Mouse (Mus musculus) R1 (cell line): Measurements from ENCODE around the gene Gm42688.
A peak's percentile ranks its signal among the peaks of the same experiment; 100 is the strongest.

Source experiments
- DNase-seq: peaks from one replicate; pipeline ENCODE4 v3.0.0-alpha.2; 2018; ENCODE audit warnings: low read depth, low spot score

Gm42688 gene

DNA sequence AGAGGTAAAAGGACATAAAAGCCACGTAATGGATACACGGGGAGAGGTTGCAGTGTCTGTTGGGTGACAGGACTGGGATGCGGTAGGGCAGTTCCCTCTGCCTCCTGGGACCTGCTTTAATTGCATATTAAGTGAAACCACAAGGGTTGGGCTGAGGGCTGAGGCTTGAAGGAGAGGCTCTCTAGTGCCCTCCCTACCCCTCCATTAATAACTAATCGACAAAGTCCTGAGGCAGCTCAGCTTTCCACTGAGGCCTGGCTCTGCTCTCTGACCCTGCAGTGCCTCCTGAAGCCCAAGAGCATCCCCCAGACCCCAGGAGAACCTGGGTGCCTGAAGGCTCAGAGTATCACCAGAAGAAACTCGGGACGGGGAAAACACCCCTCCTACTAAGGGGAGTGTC is 16.9 kb upstream of the Gm42688 start:
- DNase-seq: no peak

DNA sequence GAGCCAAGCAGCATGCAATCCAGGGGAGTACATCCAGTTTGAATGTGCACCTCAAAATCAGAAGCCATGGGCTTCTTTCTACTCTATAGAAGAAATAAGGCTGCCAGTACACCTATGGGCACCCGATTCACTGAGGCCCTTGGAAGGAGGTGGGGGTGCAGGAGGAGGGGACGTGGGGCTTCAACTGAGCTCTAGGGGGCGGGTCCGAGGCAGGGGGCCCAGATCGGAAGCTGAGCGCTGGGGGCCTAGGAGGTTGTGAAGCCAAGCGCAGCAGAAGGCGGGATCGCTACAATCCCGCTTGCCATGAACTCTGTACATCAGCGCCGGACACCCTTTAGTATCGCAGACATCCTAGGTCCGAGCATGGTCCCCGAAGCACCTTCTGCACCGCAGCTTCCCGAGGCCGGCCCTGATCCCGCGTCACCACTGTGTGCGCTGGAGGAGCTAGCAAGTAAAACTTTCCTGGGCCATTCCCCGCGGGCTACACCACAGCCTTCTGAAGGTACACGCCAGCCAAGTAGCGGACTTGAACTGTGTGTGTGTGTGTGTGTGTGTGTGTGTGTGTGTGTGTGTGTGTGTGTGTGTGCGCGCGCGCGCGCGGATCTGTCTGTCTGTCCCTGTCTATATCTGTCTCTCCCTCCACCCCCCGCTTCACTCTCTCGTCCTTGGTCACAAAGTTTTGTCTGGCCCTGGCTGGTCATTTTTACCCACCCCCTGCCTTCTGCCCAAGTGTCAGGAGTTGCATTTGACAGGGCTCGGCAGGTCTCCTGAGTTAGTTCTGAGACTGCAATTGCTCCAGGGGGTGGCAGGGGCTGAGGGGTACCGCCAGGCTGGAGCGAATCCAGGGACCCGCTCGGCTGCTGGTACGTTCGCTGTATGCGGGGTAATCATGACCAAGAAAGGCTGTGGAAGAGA is 15.0 kb upstream of the Gm42688 start, which contains the start of gene Lbx2:
Gene Lbx2 (plus strand): TSS at position 247 of the 915 bp plus-strand sequence.
- DNase-seq: peak; percentile 31

DNA sequence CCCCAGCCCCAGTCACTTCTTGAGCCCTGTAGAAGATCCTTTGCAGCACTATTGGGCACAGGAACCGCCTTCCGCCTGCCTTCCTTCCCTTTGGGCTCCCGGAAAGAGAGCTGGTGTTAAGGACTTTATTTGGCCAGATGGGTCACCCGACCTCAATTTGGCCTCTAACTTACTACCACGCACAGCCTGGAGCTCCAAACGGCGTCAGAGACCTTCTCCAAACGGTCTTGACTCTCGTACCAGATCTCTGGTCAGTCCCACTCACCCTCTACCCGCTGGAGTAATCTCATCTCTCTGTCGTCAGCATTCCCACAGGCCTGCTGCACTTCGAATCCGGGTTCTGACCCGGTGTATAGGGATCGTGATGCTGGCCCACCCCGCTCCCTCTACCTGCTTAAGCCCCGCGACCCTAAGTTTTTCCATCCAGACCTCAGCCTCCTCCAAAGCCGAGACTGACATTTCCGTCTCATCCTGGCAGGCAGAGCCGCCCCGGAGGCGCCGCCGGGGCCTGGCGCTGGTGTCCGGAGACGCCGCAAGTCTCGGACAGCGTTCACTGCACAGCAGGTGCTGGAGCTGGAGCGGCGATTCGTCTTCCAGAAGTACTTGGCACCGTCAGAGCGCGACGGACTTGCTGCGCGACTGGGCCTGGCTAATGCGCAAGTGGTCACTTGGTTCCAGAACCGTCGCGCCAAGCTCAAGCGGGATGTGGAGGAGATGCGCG is 14.1 kb upstream of the Gm42688 start:
- peak; percentile 27 for DNase-seq

DNA sequence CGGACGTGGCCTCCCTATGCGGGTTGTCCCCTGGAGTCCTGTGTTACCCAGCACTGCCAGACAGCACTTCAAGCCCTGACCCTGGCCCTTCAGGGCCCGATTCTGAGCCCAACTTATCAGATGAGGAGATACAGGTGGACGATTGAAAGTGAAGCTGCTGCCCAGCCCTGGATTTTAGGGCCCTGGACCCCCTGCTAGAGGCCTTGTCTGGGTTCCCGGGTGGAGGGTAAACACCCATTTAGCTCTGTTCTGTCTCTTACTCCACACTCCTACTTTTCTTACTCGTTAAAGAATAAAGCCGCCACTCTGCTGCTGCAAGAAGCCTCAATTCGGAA is 13.5 kb upstream of the Gm42688 start:
- no peak for DNase-seq

DNA sequence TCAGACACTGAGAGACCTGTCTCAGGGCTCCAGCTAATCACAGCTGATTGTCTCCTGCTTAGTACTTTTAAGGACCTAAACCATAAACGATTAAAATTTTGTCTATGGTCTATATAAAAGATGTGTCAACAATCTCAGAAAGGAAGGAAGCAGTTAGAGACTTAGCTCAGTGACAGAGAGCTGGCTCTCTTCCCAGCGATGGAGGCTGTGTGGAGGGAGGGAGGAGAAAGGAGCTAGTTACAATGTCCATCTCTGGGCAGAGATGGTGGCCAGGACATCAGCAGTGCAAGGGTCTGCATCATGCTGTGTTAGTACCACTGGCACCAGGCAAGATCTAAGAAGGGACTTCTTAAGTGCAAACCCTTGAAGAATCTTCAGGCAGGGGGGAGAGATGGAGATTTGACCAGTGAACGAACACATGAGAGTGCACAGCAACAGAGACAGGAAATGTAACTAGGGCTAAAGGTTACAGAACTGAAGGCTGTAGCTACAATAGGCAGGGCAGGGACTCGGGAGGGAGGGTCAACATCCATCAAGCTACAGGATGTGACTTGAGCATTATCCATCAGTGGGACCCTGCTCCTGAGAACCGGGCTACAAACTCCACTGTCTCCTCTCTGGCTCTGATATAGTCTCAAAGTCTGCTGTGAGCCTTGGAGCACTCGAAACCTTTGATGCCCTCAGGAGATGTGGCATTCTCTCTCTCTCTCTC is 8.8 kb upstream of the Gm42688 start:
- no peak for DNase-seq

DNA sequence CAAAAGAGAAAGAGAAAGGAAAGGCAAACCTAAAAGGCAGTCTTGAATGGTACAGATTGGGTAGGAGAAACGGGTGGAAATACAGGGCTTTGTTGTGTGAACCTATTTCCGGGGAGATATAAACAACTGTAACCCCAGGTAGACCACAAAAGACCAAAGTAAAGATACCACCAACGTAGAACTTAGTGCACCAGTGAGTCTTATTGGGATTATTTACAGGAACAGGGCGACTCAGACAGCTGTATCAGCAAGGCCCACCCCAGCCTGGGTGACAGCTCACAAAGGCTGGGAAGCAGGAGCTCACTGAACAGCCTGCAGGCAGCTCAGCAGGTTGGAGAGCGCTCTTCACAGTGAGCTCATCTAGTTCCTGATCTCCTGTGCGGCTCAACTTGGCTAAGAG is 5.4 kb upstream of the Gm42688 start:
- DNase-seq: no peak

DNA sequence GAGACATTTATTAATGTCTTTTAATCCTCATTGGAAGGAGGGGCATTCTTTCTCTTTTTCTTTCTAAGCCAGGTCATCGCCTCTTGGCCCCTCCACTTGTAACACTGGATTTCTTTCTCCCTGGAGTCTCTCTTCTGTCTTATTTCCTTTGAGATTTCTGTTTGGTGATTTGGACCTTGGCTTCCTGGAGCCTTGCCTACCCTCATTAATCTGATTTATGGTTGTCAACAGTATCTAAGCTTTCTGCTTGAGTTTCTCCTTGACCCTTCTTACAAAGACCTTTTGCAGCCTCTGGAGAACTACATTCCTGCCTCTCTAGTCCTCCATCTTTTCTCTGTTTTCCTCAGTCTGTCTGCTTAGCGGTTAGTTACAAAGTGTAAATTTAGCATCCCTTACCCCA is 3.0 kb upstream of the Gm42688 start:
- no peak for DNase-seq

DNA sequence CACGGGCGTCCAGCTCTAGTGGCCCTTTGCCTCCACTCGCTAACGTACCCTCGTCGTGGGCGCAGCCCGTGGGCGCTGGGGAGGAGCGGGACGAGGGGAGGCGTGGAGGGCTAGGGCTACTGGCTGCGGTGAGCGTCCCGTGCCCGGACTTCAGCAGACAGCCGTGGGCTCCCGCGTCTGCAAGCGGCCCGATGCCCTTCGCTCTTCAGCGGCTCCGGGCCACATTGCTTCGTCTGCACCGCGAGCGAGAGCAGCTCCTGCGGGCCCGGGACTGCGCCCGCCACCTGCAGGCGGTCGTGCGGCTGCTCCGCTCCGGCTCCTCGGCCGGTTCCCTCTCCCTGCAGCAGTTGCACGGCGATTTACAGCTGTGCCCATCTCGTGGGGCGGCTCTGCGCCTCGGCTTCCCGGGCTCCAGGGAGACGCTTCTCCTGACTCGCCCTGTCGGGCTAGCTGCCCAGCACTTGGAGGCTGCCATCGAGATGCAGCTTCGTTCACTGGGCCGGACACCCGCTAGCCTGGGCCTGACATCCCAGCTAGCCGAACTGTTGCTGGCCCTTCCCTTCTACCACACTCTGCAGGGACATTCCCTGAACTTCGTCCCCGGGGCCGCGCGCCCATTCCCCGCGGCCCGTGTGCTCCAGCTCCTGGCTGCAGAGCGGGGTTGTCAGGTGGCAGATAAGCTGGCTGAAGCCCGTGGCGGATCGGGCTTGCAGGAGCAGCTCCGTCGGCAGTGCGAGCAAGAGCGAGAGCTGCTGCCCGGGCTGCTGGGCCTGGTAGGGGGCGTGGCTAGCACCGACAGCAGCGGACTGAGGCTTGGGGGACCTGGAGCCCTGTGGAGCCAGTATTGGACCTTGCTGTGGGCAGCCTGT is 505 bp downstream of the Gm42688 start:
- no peak for DNase-seq

DNA sequence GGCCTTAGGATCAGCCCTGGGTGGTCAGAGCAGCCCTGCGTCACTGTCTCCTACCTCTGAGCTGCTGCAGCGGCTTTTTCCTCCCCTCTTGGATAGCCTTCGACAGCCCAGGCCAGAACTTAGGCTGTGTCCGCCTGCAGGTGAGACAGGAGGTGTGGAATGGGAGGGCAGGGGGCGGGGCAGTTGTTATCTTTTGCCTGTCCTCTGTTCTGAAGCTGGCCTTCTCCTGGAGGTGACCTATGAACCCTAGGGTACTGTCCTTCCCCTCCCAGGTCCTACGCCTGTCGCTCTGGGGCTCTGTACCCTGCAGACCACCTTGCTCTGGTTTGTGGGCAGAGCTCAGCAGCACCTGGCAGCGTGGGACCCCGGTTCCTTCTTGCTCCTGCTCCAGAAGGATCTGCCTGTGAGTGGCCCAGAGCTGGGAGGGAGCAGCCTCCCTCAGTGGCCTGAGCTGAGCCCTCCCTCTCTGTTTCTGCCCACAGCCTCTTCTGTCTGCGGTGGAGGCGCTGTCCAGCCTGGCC is 1.8 kb downstream of the Gm42688 start:
- DNase-seq: no peak

DNA sequence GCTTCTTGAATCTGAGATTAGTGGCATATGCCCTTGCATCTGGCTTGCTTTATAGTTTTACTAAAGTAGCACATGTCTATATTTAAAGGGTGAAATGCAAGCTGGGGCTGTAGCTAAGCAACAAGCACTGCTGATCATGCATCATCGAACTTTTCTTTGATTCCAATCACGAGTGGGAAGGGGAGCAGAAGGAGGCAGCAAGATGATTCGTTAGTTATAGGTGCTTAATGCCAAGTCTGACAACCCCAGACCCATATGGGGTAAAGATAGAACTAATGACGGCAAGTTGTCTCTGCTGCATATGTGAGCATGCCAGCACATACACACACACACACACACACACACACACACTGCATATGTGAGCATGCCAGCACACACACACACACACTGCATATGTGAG is 2.7 kb downstream of the Gm42688 start:
- DNase-seq: no peak

DNA sequence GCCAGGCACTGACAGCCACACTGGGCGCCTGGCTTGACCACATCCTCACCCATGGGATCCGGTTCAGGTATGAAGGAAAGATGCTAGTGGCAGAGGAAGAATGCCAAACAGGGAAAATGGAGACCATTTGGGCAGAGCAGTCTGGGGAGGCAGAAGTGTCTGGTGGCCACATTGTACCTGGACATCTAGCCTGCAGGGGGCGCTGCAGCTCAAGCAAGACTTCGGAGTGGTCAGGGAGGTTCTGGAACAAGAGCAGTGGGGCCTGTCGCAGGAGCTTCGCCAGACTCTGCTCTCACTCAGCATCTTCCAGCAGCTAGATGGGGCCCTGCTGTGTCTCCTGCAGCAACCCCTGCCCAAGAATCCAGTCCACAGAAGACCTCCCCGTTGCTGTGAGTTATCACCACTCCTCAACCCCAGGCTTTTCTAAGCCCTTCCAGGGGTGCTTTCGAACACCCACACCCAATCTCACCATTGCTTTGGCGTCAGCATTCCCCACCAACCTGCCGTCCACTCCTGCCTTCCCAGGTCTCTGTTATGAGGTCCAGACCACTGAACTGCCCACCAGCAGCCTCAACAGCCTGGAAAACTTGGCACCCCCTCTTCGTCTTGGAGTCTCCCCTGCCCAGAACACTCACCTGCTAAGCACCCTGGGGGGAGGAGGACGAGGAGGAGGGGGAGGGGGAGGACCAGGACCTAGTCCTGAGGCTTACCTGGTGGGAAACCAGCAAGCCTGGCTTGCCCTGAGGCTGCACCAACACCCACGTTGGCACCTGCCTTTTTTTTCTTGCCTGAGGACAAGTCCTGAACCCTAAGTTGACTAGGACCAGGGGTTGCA is 6.4 kb downstream of the Gm42688 start:
- peak; percentile 87 for DNase-seq

DNA sequence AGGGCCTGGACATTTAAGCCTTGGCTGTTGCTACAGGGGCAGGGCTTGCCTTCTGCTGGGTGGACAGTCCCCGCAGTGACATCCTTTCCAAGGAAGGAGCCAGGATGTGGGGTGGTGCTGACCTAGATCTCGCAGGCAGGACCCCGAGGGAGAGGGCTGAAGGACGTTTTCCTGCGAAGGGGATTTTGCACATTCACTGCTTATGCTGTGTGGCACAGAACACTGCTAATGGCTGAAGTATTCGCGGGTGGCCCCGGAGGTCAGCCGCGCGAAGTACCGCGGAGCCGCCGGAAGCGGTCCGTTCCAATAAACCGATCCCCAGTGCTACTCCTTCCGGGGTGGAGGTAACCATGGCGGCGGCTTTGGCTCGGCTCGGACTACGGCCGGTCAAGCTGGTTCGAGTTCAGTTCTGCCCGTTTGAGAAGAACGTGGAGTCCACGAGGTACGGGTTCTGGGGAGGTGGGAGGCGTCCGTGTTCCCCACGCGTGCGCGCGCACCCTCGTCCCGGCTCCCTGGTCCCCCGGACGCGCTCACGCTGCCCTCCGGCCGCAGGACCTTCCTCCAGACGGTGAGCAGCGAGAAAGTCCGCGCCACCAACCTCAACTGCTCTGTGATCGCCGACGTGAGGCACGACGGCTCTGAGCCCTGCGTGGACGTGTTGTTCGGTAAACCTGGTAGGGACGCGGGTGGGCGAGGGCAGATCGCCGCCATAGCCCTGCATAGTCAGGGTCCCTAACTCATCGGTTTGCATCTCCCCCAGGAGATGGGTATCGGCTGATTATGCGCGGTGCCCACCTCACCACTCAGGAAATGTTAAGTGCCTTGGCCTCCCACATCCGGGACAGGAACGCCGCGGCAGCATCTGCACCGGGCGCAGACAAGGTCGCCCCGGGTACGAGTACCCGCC is 7.6 kb downstream of the Gm42688 start, which contains the start of gene Mrpl53:
Gene Mrpl53 (plus strand): TSS at position 279 of the 907 bp plus-strand sequence.
- DNase-seq: peak; percentile 77

DNA sequence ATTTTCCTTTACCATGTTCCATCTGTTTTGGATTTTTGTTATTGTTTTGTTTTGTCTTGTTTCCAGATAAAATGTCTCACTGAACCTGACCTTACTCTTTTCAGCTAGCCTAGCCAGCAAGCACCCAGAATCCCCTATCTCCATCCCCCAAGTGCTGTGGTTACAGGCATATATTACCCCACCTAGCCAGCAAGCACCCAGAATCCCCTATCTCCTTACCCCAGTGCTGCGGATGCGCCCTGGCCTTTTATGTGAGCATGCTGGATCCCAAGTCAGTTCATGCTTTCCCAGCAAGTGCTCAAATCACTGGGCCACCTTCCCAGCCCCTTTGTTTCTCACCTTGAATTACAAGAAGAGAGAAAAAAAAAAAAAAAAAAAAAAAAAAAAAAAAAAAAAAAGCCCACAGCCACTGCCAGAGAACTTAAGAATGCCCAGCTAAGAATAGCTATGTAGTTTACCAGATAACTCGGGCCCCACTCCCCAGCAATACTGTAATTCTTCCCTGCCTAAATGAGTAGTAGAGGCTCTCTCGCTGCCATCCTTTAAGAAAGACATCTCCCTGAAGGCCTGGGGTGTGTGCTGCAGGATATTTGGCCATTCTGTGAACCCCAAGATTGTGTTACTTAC is 10.2 kb downstream of the Gm42688 start:
- DNase-seq: no peak

DNA sequence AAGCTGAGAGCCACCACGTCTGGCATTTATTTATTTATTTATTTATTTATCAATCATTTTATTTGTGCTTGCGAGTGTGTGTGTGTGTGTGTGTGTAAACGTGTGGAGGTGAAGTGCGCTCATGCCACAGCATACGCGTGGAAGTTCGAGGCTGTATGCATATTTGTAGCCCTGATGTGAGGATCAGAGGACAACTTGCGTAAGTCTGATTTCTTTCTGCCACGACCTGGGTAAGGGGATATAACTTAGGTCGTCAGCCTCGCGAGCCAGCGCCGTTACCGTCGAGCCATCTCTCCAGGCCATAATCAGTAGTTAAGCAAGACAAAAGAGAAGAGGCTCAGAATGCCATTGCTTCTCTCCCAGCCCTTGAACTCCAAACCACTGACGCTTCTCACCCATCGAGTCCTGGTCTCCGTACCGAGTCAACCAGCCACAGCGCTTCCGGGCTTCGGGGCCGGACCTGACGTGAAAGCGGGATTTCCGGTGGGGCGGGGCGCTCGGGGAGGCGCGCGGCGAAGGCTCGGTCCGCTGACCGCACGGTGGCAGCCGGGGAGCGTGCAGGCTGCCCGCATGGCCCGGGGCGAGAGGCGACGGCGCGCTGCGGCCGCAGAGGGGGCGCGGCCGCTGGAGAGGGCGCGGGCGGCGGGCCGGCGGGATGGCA is 13.7 kb downstream of the Gm42688 start, which contains the start of gene Mogs:
Gene Mogs (plus strand): TSS at position 486 of the 661 bp plus-strand sequence.
- DNase-seq: peak; percentile 74

DNA sequence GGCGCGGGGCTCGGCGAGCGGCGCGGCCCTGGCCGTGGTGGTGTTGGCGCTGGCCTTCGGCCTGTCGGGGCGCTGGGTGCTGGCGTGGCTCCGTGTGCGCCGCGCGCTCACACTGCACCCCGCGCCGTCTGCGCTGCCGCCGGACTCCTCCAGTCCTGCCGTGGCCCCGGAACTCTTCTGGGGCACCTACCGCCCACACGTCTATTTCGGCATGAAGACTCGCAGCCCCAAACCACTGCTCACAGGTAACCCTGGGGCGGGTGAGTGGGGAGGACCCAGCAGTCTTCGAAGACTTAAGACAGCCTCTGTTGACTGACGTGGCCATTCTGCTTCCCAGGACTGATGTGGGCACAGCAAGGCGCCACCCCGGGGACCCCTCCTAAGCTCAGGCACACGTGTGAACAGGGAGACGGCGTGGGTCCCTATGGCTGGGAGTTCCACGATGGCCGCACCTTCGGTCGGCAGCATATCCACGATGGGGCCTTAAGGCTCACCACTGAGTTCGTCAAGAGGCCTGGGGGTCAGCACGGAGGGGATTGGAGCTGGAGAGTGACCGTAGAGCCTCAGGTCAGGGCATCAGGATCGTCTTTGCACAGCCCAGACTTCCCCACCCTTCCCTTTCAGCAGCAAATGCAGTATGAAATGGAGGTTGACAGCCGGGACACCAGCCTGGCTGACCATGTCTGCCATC is 14.4 kb downstream of the Gm42688 start:
- peak; percentile 46 for DNase-seq

DNA sequence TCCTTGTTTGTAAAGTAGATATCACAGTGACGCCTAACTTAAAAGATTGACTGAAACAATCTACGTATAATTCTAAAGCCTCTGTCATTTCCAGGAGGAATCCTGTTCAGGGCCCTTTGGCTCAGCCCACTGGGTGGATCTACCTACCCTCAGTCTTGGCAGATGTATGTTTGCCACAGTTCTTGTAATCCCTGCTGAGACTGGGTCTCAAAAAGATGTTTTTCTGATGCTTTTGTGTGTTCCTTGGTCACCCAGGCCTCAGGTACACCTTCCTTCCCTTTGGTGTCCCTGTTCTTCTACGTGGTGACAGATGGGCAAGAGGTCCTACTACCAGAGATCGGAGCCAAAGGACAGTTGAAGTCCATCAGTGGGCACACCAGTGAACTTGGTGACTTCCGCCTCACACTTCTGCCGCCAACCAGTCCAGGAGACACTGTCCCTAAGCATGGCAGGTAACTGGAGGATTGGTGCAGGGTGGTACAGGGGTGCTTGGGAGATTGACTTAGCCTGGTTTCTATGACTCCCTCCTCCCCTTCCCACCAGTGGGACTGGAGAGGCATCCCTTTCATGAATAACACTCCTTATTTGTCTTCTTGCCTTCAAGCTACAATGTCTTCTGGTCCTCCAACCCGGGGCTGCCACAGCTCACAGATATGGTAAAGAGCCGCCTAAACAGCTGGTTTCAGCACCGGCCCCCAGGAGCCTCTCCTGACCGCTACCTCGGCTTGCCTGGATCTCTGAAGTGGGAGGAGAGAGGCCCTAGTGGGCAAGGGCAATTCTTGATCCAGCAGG is 15.2 kb downstream of the Gm42688 start:
- no peak for DNase-seq

DNA sequence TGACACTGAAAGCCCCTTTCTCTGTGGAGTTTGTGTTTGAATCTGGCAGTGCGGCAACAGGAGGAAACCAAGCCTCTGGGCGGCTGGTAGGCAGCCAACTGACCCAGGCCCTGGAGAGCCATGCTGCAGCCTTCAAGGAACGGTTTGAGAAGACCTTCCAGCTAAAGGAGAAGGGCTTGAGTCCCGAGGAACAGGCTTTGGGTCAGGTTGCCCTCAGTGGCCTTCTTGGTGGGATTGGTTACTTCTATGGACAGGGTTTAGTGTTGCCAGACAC is 15.7 kb downstream of the Gm42688 start:
- DNase-seq: no peak
